Mouse (Mus musculus) forebrain, embryonic 16.5 days (tissue): Measurements from ENCODE around the gene Tex14. TPM values are rescaled to one million over a fixed set of nuclear protein-coding genes. Genes with fewer than 3 reads are reported as not detected.
"Not testable (repeated sequence)": the region's sequence is repeated elsewhere in the genome, so short reads cannot be mapped to it uniquely, and the experiment has no call there.

Experiments
- ATAC-seq: fragments of 200-750 bp; cut with Nextera tagmentation; 2 replicates; pipeline ENCODE4 v1.8.0; 2017; ENCODE audit warnings: mild to moderate bottlenecking, moderate library complexity
- H3K27ac ChIP-seq: fragments of 300-500 bp; sonication (generic); 2 replicates; pipeline ENCODE4 v1.5.1; 2014; ENCODE audit warnings: low read length, control low read depth
- H3K27me3 ChIP-seq: fragments of 300-500 bp; sonication (generic); replicated peaks from 2 replicates; pipeline ENCODE4 v1.6.1; 2014; ENCODE audit warnings: low read length; ENCODE audit not compliant: control insufficient read depth, insufficient read depth
- H3K36me3 ChIP-seq: fragments of 300-500 bp; sonication (generic); 2 replicates; pipeline ENCODE4 v1.6.1; 2014; ENCODE audit not compliant: control insufficient read depth, insufficient read depth
- H3K4me1 ChIP-seq: fragments of 300-500 bp; sonication (generic); replicated peaks from 2 replicates; pipeline ENCODE4 v1.6.1; 2014; ENCODE audit warnings: low read length; ENCODE audit not compliant: control insufficient read depth, insufficient read depth
- H3K4me2 ChIP-seq: fragments of 300-500 bp; sonication (generic); 2 replicates; pipeline ENCODE4 v1.6.1; 2014; ENCODE audit warnings: mild to moderate bottlenecking, low read length, control low read depth
- H3K4me3 ChIP-seq: fragments of 300-500 bp; sonication (generic); replicated peaks from 2 replicates; pipeline ENCODE4 v1.5.1; 2014; ENCODE audit warnings: mild to moderate bottlenecking, low read length, control low read depth
- H3K9ac ChIP-seq: fragments of 300-500 bp; sonication (generic); replicated peaks from 2 replicates; pipeline ENCODE4 v1.6.1; 2014; ENCODE audit warnings: low read depth, low read length, control low read depth
- H3K9me3 ChIP-seq: fragments of 300-500 bp; sonication (generic); 2 replicates; pipeline ENCODE4 v1.6.1; 2016; ENCODE audit warnings: low read length; ENCODE audit not compliant: control insufficient read depth
- WGBS: fragments of 180-500 bp; shearing (Covaris S2); extraction: QIAGEN DNeasy Blood & Tissue Kit; methylation state at CpG from one replicate; pipeline ENCODE4 v1.1.7; 2014; 5-methylcytosine and 5-hydroxymethylcytosine counted together
- polyA plus RNA-seq: library from polyadenylated mRNA; unstranded; fragments of >200 nt; fragmentation: Nextera tagmentation; extraction: Ambion mirVana; gene quantifications from 2 replicates; pipeline ENCODE4 v1.2.1, GENCODE M21; 2015

Gene Tex14
- polyA plus RNA-seq, 1 experiment from 2014 or later, result 0.63 TPM

GRCm38 (mm10) chr11:87432447-87432846 lies 27.6 kb downstream of the Tex14 start:
- WGBS, result 68% methylated on average over 1 of the region's 1 CpGs
- no peak for ATAC-seq
- H3K4me3 ChIP-seq, result no peak overlapping the region

DNA sequence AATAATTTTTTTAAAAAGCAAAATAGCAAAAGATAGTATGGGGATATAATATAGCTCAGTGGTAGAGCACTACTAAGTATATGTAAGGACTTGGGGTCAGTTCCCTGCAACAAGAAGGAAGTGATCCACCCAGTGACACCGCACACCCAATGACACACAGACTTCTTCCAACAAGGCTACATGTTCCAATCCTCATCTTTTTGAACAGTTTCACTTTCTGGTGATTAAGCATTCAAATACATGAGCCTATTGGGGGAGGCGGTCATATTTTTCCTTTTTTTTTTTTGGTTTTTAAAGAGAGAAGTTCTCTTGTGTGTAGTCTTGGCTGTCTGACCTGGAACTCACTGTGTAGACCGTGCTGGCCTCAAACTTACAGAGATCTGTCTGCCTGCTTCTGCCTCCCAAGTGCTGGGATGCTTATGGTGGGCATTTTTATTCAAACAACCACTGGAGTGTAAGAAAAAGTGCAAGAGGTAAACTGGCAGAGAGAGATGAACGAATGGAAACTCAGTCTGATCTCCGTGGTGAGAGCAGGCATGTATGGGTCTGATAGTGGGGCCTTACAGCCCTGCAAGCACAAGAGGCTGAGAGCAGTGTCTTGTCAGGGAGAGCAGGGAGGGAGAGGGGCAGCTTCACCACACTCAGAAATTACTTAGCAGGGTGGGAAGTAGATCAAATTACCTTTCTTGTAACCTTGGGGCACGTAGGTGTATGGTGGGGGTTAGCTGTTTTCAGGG lies 28.2 kb downstream of the Tex14 start:
- Histone ChIP-seq H3K27me3 (no peaks in the 10 kb centered on the region), H3K9me3 (no peaks in the 10 kb centered on the region), H3K9ac (no peak overlapping the region), H3K27ac (no peak overlapping the region), H3K4me2 (no peak overlapping the region), H3K4me3 (no peak overlapping the region), H3K36me3 (no peaks in the 10 kb centered on the region), H3K4me1 (no peaks in the 10 kb centered on the region; the same call in 1 of the 2 replicates)
- ATAC-seq, result no peak
- WGBS, result 50% methylated on average over 6 of the region's 6 CpGs

More at GRCm38 (mm10) chr11:87432447-87432846, 27.6 kb downstream of the Tex14 start:
- Histone ChIP-seq H3K4me1 (no peaks in the 10 kb centered on the region; the same call in 1 of the 2 replicates), H3K27ac (no peak overlapping the region), H3K27me3 (no peaks in the 10 kb centered on the region), H3K9me3 (no peaks in the 10 kb centered on the region), H3K9ac (no peak overlapping the region), H3K4me2 (no peak overlapping the region), H3K36me3 (no peaks in the 10 kb centered on the region)

GRCm38 (mm10) chr11:87435107-87435506 lies 30.2 kb downstream of the Tex14 start:
- H3K9ac ChIP-seq, H3K9me3 ChIP-seq, H3K4me3 ChIP-seq, H3K36me3 ChIP-seq, ATAC-seq, H3K4me2 ChIP-seq, H3K27ac ChIP-seq, H3K27me3 ChIP-seq, H3K4me1 ChIP-seq: not testable (repeated sequence)
- 98% methylated on average over 2 of the region's 2 CpGs for WGBS

DNA sequence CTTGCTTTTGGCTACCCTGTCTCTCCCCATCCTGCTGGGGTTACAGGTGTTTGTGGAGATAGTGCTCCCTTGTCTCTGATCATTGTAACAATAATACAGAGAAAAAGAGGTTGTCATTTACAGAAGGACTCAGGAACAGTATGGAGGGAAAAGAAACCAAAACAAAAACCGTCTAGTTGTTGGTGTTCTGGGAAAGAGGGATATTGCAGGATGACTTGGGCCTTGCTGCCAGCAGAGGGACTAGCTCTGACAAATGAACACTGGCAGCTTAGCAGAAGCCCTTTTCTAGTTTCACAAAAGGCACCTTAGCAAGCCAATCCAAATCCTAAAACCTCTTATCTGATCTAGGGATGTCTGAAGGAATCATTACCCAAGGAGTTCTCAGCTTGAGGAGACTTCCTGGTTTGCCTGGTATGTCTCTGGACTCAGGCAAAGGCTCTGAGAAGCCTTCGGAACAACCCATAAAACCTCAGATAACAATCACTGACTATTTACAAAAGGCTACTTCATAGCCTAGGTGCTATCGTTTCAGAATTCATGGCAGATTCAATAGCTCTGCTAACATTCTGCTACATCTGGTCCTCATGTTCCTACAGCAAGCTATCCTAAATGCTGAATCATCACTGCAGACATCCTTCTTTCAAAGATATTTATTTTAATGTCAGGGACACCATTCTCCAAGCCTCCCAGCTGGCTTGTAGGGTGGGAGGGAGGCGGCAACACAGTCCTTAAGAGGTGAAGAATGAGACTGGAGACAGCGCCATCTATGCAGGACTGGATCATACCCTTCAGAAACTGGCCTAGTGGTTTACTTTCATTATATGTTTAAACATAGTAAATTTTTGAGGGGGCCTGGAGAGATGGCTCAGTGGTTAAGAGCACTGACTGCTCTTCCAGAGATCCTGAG lies 31.7 kb downstream of the Tex14 start:
- 73% methylated on average over 5 of the region's 5 CpGs for WGBS

DNA sequence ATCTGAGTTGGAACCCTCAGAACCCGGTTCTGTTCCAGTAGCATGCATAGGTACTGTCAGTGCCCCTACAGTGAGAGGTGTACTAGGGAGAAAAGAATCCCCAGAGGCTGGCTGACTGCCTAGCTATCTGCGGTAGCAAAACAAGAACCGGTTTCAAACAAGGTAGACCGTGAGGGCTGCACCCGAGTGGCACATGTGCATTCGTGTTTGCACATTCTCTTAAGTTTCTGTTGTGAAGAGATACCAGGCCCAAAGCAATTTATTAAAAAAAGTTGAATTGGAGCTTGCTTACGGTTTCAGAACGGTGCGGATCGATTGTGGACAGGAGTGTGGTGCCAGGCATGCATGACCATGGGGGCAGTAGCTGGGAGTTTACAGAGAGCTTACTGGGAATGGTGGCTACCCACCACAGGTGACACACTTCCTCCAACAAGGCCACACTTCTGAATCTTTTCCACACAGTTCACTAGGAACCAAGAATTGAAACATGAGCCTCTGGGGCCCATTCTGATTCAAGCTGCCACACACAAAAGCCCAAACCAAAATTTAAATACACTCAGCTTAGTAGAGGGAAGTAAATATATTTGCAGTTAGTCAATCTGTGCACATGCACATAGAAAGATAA lies 35.0 kb downstream of the Tex14 start:
- no peaks in the 10 kb centered on the region for H3K9me3 ChIP-seq
- H3K36me3 ChIP-seq, result no peaks in the 10 kb centered on the region
- H3K27ac ChIP-seq, result no peak overlapping the region
- H3K27me3 ChIP-seq, result no peaks in the 10 kb centered on the region
- ATAC-seq, result no peak
- no peak overlapping the region for H3K9ac ChIP-seq
- no peak overlapping the region for H3K4me2 ChIP-seq
- peaks cover 7% of the 10 kb centered on the region; the same call in 1 of the 2 replicates for H3K4me1 ChIP-seq
- WGBS, result 88% methylated on average over 10 of the region's 10 CpGs
- H3K4me3 ChIP-seq, result no peak overlapping the region

More for the DNA sequence above, 31.7 kb downstream of the Tex14 start:
- Histone ChIP-seq H3K4me2 (no peak overlapping the region), H3K4me3 (no peak overlapping the region), H3K36me3 (no peaks in the 10 kb centered on the region), H3K4me1 (no peaks in the 10 kb centered on the region), H3K27ac (no peak overlapping the region), H3K27me3 (no peaks in the 10 kb centered on the region), H3K9ac (no peak overlapping the region), H3K9me3 (no peaks in the 10 kb centered on the region)
- ATAC-seq, result no peak

- Histone ChIP-seq H3K4me2 (peak overlapping the region; percentile 65), H3K4me3 (peak overlapping the region; percentile 46), H3K27ac (peak overlapping the region; percentile 87), H3K9ac (peak overlapping the region; percentile 54)
- H3K4me1 ChIP-seq, H3K9me3 ChIP-seq, H3K36me3 ChIP-seq, H3K27me3 ChIP-seq: not testable (repeated sequence)
- peak; percentile 96 for ATAC-seq
- WGBS, result under 1% methylated on average over 28 of the region's 62 CpGs
Measured at GRCm38 (mm10) chr11:87442643-87443372, 37.9 kb downstream of the Tex14 start.

DNA sequence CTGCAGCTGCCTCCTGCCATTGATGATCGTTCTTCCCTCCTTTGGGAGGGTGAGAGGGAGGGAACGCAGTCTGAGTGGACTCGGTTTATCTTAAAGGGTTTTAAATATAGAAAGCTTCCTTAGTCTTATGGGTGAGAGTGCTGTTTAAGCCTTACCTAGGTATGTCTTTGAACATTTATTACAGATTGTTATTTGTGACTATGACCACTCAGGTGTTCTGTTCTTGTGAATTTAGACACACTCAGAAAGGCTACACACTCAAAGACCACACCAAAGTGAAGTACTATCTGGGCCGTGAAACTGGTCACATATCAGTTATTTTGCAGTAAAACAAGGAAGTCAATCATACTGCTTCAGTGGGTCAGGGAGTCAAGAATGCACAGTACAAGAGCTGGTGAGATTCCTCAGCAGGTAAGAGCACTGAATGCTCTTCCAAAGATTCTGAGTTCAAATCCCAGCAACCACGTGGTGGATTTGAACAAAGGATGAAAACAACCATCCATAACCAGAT lies 38.6 kb downstream of the Tex14 start:
- under 1% methylated on average over 5 of the region's 5 CpGs for WGBS

GRCm38 (mm10) chr11:87444056-87444455 lies 39.2 kb downstream of the Tex14 start:
- not testable (repeated sequence) for H3K9me3 ChIP-seq, H3K27ac ChIP-seq, ATAC-seq, H3K27me3 ChIP-seq, H3K9ac ChIP-seq, H3K4me3 ChIP-seq, H3K4me2 ChIP-seq, H3K36me3 ChIP-seq
- H3K4me1 ChIP-seq, result peaks cover 11% of the 10 kb centered on the region; the same call in 1 of the 2 replicates
- WGBS, result 74% methylated on average over 10 of the region's 10 CpGs

More for the DNA sequence above, 38.6 kb downstream of the Tex14 start:
- H3K9me3 ChIP-seq, result no peaks in the 10 kb centered on the region
- no peak overlapping the region for H3K4me2 ChIP-seq
- H3K4me1 ChIP-seq, result peaks cover 11% of the 10 kb centered on the region; the same call in 1 of the 2 replicates
- H3K27me3 ChIP-seq, result no peaks in the 10 kb centered on the region
- ATAC-seq, result peak; percentile 84
- H3K9ac ChIP-seq, result no peak overlapping the region
- H3K27ac ChIP-seq, result peak overlapping the region; percentile 88
- no peak overlapping the region for H3K4me3 ChIP-seq
- no peaks in the 10 kb centered on the region for H3K36me3 ChIP-seq
